Mouse (Mus musculus) kidney, postnatal 36 days (tissue): ENCODE results near the gene Zfp451.

Source experiments
- DNase-seq, 2 experiments: peaks; one replicate each; pipeline ENCODE4 v3.0.0; 2021 to 2022; ENCODE audit warnings: mixed read lengths in 2 of 2

Gene Zfp451

DNA sequence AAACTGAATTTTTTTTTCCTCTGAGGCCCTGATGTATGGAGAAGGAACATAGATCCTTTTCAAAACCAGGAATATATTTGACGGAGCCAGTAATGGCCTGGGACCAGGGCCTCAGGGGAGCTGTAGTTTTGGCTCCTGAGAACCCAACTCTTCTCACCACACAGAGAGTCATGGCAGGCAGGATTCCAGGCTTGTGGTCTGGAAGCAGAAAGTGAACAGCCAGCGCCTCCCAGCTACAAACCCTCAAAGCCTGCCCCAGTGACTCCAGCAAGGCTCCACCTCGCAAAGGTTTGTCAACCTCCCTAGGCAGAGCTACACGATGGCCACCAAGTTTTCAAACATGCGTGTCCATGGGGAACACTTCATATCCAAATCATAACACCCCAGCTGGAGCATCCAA lies 102.4 kb downstream of the Zfp451 start:
- no peak for DNase-seq
